Mouse (Mus musculus) midbrain, postnatal 0 days (tissue): ENCODE measurements at regions not wholly inside any gene's neighbourhood (a gene's known extent, or its start where the extent isn't known, plus 50 kb on each side); places are given as distances from the start of the nearest gene placed in this dataset.

Experiments
- ATAC-seq: fragments of 200-750 bp; cut with Nextera tagmentation; 2 replicates; pipeline ENCODE4 v1.8.0; 2017; ENCODE audit warnings: moderate number of reproducible peaks, mild to moderate bottlenecking, moderate TSS enrichment, moderate library complexity; ENCODE audit not compliant: low FRiP score
- DNase-seq: peaks from one replicate; pipeline ENCODE4 v3.0.0-alpha.2; 2015; ENCODE audit warnings: low spot score
- H3K27ac ChIP-seq: fragments of 300-500 bp; sonication (generic); 2 replicates; pipeline ENCODE4 v1.5.1; 2014; ENCODE audit warnings: low read depth, mild to moderate bottlenecking, low read length, mixed read lengths
- H3K27me3 ChIP-seq: fragments of 300-500 bp; sonication (generic); 2 replicates; pipeline ENCODE4 v1.6.1; 2014; ENCODE audit warnings: low read length, control low read depth, mixed read lengths; ENCODE audit not compliant: insufficient read depth
- H3K36me3 ChIP-seq: fragments of 300-500 bp; sonication (generic); 2 replicates; pipeline ENCODE4 v1.6.1; 2014; ENCODE audit warnings: low read length, control low read depth, mixed read lengths; ENCODE audit not compliant: insufficient read depth
- H3K4me1 ChIP-seq: fragments of 300-500 bp; sonication (generic); 2 replicates; pipeline ENCODE4 v1.6.1; 2014; ENCODE audit warnings: mild to moderate bottlenecking, control low read depth, antibody characterized with exemption, low read length, mixed read lengths; ENCODE audit not compliant: insufficient read depth
- H3K4me2 ChIP-seq: fragments of 300-500 bp; sonication (generic); 2 replicates; pipeline ENCODE4 v1.6.1; 2014; ENCODE audit warnings: low read depth, mild to moderate bottlenecking, low read length, mixed read lengths; ENCODE audit not compliant: poor library complexity, severe bottlenecking
- H3K4me3 ChIP-seq: fragments of 300-500 bp; sonication (generic); 2 replicates; pipeline ENCODE4 v1.5.1; 2014; ENCODE audit warnings: low read depth, mild to moderate bottlenecking, low read length, moderate library complexity
- H3K9ac ChIP-seq: fragments of 300-500 bp; sonication (generic); replicated peaks from 2 replicates; pipeline ENCODE4 v1.6.1; 2014; ENCODE audit warnings: mild to moderate bottlenecking, low read length, moderate library complexity, mixed read lengths; ENCODE audit not compliant: poor library complexity, severe bottlenecking
- H3K9me3 ChIP-seq: fragments of 300-500 bp; sonication (generic); 2 replicates; pipeline ENCODE4 v1.6.1; 2016; ENCODE audit warnings: low read length, control low read depth
- CTCF ChIP-seq: IDR thresholded peaks from 2 replicates; pipeline ENCODE4 v1.5.1; 2016; ENCODE audit warnings: antibody characterized with exemption, mild to moderate bottlenecking
- WGBS: fragments of 180-500 bp; shearing (Covaris S2); extraction: QIAGEN DNeasy Blood & Tissue Kit; methylation state at CpG from one replicate; pipeline ENCODE4 v1.1.7; 2014; 5-methylcytosine and 5-hydroxymethylcytosine counted together

DNA sequence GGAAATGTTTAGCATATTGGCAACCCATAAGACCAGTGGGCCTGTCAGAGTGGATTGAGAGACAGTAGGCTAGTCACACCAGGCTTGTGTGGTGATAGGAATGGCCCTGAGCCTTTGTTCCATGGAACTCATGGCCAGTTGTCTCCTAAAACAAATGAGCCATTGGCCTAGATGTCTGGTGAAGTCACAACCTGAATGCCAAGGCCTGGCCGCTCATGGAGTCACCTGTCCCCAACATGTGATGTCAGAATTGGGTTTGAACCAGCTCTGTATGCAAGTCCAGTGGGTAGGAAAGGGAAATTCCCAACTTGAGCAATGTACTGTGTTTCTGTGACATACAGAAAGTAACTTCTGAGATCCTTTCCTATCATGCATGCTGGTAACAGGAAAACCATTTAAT, 134.1 kb downstream of the Ets2 start:
- ATAC-seq (no peak), DNase-seq (no peak)
- no peak overlapping the region for H3K4me2 ChIP-seq
- H3K4me1 ChIP-seq: no peaks in the 10 kb centered on the region; the same call in 1 of the 2 replicates
- no peak overlapping the region for H3K9ac ChIP-seq
- H3K9me3 ChIP-seq: no peaks in the 10 kb centered on the region
- H3K27me3 ChIP-seq: no peaks in the 10 kb centered on the region
- TF ChIP-seq CTCF: no peak
- no peak overlapping the region for H3K27ac ChIP-seq
- H3K36me3 ChIP-seq: no peaks in the 10 kb centered on the region
- no peak overlapping the region for H3K4me3 ChIP-seq
- 91% methylated on average over 1 of the region's 1 CpGs for WGBS

DNA sequence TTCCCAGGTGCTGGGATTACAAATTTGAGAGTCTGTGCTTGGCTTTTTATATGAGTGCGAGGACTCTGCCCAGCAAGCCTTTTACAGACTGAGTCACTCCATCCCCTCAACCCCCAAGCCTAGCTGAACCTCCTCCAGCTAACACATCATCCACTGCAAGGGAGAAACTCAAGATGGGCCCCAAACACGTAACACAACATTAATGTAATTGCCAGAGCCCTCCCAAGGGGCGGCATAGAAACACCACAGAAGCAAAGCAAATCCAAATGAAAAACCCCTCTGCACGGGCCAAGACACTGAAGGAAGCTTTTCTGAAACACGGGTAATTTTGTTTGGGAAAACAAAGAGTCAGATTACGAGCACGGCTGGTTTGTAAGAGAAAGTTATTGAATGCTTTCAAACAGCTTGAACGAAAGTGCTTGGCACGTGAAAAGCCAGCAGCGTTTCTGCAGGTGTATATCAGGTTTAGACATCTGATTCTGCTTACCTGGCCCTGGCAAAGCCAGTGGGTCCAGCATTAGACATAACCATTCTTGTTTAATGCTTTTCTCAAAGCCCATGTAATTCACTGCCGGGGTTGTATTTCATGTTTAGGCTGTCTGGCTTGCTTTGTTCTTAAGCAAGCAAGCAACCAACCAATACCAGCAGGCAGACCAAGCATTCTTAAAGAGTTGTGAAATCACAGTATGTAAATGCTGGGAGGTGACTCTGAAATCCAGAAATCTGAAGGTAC, 132.8 kb downstream of the Ets2 start:
- Histone ChIP-seq H3K27ac (no peak overlapping the region), H3K4me2 (no peak overlapping the region), H3K27me3 (no peaks in the 10 kb centered on the region), H3K9me3 (no peaks in the 10 kb centered on the region), H3K4me3 (no peak overlapping the region), H3K36me3 (no peaks in the 10 kb centered on the region), H3K9ac (no peak overlapping the region), H3K4me1 (no peaks in the 10 kb centered on the region; the same call in 1 of the 2 replicates)
- TF ChIP-seq CTCF: no peak
- no peak for ATAC-seq
- 60% methylated on average over 11 of the region's 11 CpGs for WGBS
- DNase-seq: no peak

GRCm38 (mm10) chr16:95833455-95833854, 131.6 kb downstream of the Ets2 start:
- H3K27ac ChIP-seq: no peak overlapping the region
- H3K4me1 ChIP-seq: no peaks in the 10 kb centered on the region; the same call in 1 of the 2 replicates
- H3K9ac ChIP-seq: no peak overlapping the region
- no peaks in the 10 kb centered on the region for H3K36me3 ChIP-seq
- no peak for TF ChIP-seq CTCF
- H3K4me2 ChIP-seq: no peak overlapping the region
- WGBS: 70% methylated on average over 10 of the region's 10 CpGs
- no peaks in the 10 kb centered on the region for H3K27me3 ChIP-seq
- no peaks in the 10 kb centered on the region for H3K9me3 ChIP-seq
- no peak overlapping the region for H3K4me3 ChIP-seq
- no peak for DNase-seq
- no peak for ATAC-seq

DNA sequence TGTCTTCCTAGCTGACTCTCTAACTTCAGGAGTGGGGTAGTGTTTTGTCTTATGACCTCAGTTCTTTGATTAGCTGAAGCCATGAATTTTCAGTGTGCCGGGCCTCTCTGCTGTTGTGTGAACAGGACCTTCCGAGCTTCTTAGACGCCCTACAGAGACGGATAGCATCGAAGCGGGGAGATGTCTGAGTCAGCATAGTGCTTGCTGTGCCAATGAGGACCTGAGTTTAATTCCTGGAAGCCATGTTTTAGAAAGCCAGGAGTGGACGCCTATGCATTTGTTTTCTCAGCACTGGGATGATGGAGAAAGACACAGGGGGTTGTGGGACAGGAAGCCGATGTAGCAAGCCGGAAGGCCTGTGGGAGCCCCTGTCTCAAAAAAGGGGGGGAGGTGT, 130.5 kb downstream of the Ets2 start:
- H3K36me3 ChIP-seq: no peaks in the 10 kb centered on the region
- no peaks in the 10 kb centered on the region for H3K27me3 ChIP-seq
- peak overlapping the region; percentile 65 for H3K27ac ChIP-seq
- no peak for DNase-seq
- H3K4me1 ChIP-seq: no peaks in the 10 kb centered on the region; the same call in 1 of the 2 replicates
- TF ChIP-seq CTCF: no peak
- no peak overlapping the region for H3K4me2 ChIP-seq
- H3K9ac ChIP-seq: no peak overlapping the region
- no peak overlapping the region for H3K4me3 ChIP-seq
- ATAC-seq: no peak
- H3K9me3 ChIP-seq: no peaks in the 10 kb centered on the region
- 50% methylated on average over 9 of the region's 9 CpGs for WGBS

GRCm38 (mm10) chr16:95831566-95832345, 129.9 kb downstream of the Ets2 start:
- peak; percentile 78 for ATAC-seq
- Histone ChIP-seq H3K4me3 (no peak overlapping the region), H3K36me3 (no peaks in the 10 kb centered on the region), H3K9me3 (no peaks in the 10 kb centered on the region), H3K4me1 (no peaks in the 10 kb centered on the region; the same call in 1 of the 2 replicates), H3K9ac (no peak overlapping the region), H3K27me3 (no peaks in the 10 kb centered on the region), H3K27ac (peak overlapping the region; percentile 65), H3K4me2 (no peak overlapping the region)
- DNase-seq: peak; percentile 61
- WGBS: 43% methylated on average over 11 of the region's 11 CpGs
- TF ChIP-seq CTCF: no peak

- ATAC-seq (no peak), DNase-seq (no peak)
- H3K9me3 ChIP-seq: no peaks in the 10 kb centered on the region
- no peaks in the 10 kb centered on the region; the same call in 1 of the 2 replicates for H3K4me1 ChIP-seq
- H3K9ac ChIP-seq: no peak overlapping the region
- H3K27ac ChIP-seq: no peak overlapping the region
- WGBS: 80% methylated on average over 6 of the region's 6 CpGs
- no peak overlapping the region for H3K4me3 ChIP-seq
- no peak for TF ChIP-seq CTCF
- no peaks in the 10 kb centered on the region for H3K27me3 ChIP-seq
- H3K4me2 ChIP-seq: no peak overlapping the region
- H3K36me3 ChIP-seq: no peaks in the 10 kb centered on the region
Observed at GRCm38 (mm10) chr16:95827402-95827737, 125.5 kb downstream of the Ets2 start.
